Mouse (Mus musculus) hindbrain, embryonic 11.5 days (tissue): Measurements from ENCODE around the gene Sgpp1. TPM values are rescaled to one million over a fixed set of nuclear protein-coding genes. Genes with fewer than 3 reads are reported as not detected.
A peak's percentile ranks its signal among the peaks of the same experiment; 100 is the strongest.

Experiments
- ATAC-seq: fragments of 200-750 bp; cut with Nextera tagmentation; 2 replicates; pipeline ENCODE4 v1.8.0; 2017; ENCODE audit warnings: mild to moderate bottlenecking, moderate TSS enrichment, moderate library complexity; ENCODE audit not compliant: low FRiP score
- DNase-seq: peaks from one replicate; pipeline ENCODE4 v3.0.0-alpha.2; 2015; ENCODE audit warnings: low spot score
- H3K27ac ChIP-seq: fragments of 300-500 bp; sonication (generic); 2 replicates; pipeline ENCODE4 v1.5.1; 2014; ENCODE audit warnings: mild to moderate bottlenecking, low read depth, low read length
- H3K27me3 ChIP-seq: fragments of 300-500 bp; sonication (generic); 2 replicates; pipeline ENCODE4 v1.6.1; 2014; ENCODE audit warnings: mild to moderate bottlenecking, low read length, moderate library complexity, mixed read lengths; ENCODE audit not compliant: control insufficient read depth, insufficient read depth
- H3K36me3 ChIP-seq: fragments of 300-500 bp; sonication (generic); 2 replicates; pipeline ENCODE4 v1.6.1; 2014; ENCODE audit warnings: mild to moderate bottlenecking, low read length, moderate library complexity, mixed read lengths; ENCODE audit not compliant: control insufficient read depth, insufficient read depth
- H3K4me1 ChIP-seq: fragments of 300-500 bp; sonication (generic); replicated peaks from 2 replicates; pipeline ENCODE4 v1.6.1; 2014; ENCODE audit warnings: low read length, mixed read lengths; ENCODE audit not compliant: control insufficient read depth, insufficient read depth
- H3K4me2 ChIP-seq: fragments of 300-500 bp; sonication (generic); replicated peaks from 2 replicates; pipeline ENCODE4 v1.6.1; 2014; ENCODE audit warnings: mild to moderate bottlenecking, low read depth, low read length
- H3K4me3 ChIP-seq: fragments of 300-500 bp; sonication (generic); 2 replicates; pipeline ENCODE4 v1.5.1; 2014; ENCODE audit warnings: low read depth, low read length
- H3K9ac ChIP-seq: fragments of 300-500 bp; sonication (generic); 2 replicates; pipeline ENCODE4 v1.6.1; 2014; ENCODE audit warnings: low read depth, low read length
- H3K9me3 ChIP-seq: fragments of 300-500 bp; sonication (generic); 2 replicates; pipeline ENCODE4 v1.6.1; 2016; ENCODE audit warnings: low read length; ENCODE audit not compliant: control insufficient read depth
- WGBS: fragments of 180-500 bp; shearing (Covaris S2); extraction: QIAGEN DNeasy Blood & Tissue Kit; methylation state at CpG from one replicate; pipeline ENCODE4 v1.1.7; 2014; 5-methylcytosine and 5-hydroxymethylcytosine counted together
- polyA plus RNA-seq: library from polyadenylated mRNA; unstranded; fragments of >200 nt; fragmentation: Nextera tagmentation; extraction: Ambion mirVana; gene quantifications from 2 replicates; pipeline ENCODE4 v1.2.1, GENCODE M21; 2014

Gene Sgpp1
- 8.1 and 10.1 TPM in 2 replicates for polyA plus RNA-seq

DNA sequence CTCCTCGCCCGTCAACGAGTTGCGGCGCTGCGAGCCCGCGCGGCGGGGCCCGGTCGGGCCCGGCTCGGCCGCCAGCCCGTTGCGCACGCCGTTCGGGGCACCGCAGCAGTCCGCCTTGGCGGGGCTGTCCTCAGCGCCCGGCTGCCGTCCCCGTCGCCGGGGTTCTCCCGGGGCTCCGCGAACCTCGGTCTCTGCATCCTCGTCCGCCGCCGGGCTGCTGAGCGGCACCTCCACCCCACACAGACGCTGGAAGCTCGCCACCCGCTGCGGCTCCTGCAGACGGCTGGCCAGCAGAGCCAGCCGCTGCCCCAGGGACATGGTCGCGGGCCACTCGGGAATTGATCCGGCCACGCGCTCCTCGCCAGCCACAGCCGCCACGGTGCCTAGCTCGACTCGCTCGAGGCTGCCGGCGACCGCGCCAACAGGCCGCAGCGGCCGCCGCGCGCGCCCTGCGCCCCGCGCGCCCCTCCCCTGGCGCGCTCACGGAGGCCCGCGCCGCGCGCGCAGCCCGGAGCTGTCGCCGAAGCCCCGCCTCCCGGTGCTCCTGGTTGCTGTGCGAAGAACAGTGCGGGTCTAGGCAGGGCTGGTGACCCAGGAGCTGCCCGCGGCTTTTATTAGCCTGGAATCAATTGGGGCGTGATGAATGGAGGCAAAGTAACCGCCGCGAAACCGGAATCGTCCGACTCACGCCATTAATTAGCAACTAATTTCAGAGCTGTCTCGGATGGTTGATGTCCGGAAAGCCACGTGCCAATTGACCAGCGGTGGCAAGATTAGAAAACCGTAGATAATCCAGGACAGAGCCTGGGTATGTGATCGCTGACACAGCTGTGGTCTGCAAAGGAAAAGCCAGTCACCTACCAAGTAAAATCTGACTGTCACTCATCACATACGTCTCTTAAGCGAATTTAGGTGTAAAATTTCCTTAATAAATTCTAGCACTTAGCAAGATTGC, at the start of gene Sgpp1:
Gene Sgpp1 (minus strand): TSS at position 484 of the 955 bp plus-strand sequence.
- peak within 1 kb of the TSS; percentile 93 for H3K4me2 ChIP-seq
- H3K4me1 ChIP-seq, result no peaks in the 10 kb centered on the region; the same call in 1 of the 2 replicates
- H3K36me3 ChIP-seq, result no peaks in the 10 kb centered on the region
- DNase-seq, result peak; percentile 90
- no peaks in the 10 kb centered on the region for H3K9me3 ChIP-seq
- ATAC-seq, result peak; percentile 95
- H3K9ac ChIP-seq, result peak within 1 kb of the TSS; percentile 87
- WGBS, result 1% methylated on average over 84 of the region's 105 CpGs
- H3K27ac ChIP-seq, result peak within 1 kb of the TSS; percentile 30; the same call in 1 of the 2 replicates
- H3K27me3 ChIP-seq, result peaks cover 2% of the 10 kb centered on the region; the same call in 1 of the 2 replicates
- H3K4me3 ChIP-seq, result peak within 1 kb of the TSS; percentile 78

DNA sequence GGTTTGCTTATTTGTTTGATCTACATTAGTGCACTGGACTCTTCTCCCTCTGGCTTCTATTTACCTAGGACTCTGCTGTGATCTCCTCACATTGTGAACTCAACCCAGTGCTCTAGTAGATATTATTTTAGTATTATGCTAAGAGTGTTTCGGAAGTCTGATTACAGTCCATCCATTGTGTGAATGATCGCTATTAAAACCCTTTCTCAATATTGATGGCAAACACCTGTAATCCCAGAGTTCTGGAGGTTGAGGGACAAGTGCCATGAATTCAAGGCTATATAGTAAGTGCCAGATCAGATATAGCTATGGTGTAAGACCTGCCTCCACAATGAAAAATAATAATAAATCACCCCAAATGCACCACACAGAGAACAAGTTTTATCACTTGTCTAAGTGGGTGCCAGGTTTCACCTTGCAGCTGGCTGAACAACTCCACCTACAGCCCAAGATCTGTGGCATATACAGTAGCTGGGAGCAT, 48.8 kb upstream of the Sgpp1 start:
- H3K9ac ChIP-seq, result no peak overlapping the region
- no peak overlapping the region for H3K4me3 ChIP-seq
- DNase-seq, result no peak
- H3K27me3 ChIP-seq, result no peaks in the 10 kb centered on the region
- no peaks in the 10 kb centered on the region for H3K36me3 ChIP-seq
- no peaks in the 10 kb centered on the region for H3K9me3 ChIP-seq
- H3K4me1 ChIP-seq, result no peaks in the 10 kb centered on the region
- no peak overlapping the region for H3K4me2 ChIP-seq
- WGBS, result 89% methylated on average over 2 of the region's 2 CpGs
- no peak for ATAC-seq
- H3K27ac ChIP-seq, result no peak overlapping the region

DNA sequence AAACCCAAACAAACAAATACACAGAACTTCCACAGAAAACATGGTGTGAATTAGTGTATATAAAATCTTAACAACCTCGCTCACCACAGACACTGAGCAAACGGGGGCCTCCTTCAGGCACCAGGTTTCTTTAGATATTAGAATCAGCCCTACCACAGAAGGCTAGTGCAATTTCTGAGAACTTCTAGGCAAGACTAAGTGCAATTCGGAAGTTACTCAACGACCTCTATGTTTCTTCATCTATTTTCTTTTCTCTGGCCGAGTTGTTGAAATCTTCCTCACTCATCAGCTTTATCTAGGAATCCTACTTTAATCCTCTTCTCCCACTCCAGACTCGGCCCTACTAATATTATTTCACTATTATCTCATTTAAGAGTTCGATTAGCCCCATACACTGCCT, 46.5 kb upstream of the Sgpp1 start:
- ATAC-seq (no peak), DNase-seq (no peak)
- Histone ChIP-seq H3K36me3 (no peaks in the 10 kb centered on the region), H3K27me3 (no peaks in the 10 kb centered on the region), H3K4me2 (no peak overlapping the region), H3K27ac (no peak overlapping the region), H3K4me1 (no peaks in the 10 kb centered on the region), H3K4me3 (no peak overlapping the region), H3K9me3 (no peaks in the 10 kb centered on the region), H3K9ac (no peak overlapping the region)
- 85% methylated on average over 7 of the region's 7 CpGs for WGBS

DNA sequence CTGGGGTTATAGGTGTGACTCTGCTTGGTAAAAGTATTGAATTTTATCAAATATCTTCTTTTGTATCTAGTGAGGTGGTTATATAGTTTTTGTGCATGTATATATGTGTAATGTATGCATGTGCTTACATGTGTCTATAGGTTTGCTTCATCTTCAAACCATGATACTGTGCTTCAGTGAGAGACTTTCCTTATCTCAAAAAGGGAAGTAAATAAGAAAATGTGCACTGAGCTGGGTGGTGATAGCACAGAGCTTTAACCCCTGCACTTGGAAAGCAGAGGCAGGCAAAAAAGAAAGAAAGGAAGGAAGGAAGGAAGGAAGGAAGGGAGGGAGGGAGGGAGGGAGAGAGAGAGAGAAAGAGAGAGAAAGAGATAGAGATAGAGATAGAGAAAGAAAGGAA, 45.9 kb upstream of the Sgpp1 start:
- no peak for ATAC-seq

DNA sequence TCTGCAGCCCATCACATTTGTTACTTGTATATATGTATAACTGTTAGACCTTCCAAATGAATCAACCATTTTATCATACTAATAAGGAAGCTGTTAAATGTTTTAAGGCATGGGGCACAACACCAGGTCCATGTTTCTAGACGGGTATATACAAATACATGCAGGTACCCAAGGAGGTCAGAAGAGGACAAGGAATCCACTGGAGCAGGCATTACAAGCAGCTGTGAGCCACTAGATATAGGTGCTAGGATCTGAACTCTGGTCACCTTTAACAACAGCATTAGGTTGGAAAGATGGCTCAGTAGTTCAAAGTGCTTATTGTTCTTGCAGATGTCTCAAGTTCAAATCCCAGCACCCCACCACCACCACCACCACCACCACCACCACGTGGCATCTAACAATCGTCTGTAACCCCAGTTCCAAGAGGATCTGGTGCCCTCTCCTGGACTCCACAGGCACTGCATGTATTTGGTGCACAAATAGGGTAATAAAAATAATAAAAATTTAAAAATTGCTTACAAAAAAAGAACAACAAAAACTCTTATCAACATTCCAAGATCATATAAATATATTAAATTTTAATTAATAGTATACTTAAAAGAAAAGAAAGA, 37.0 kb upstream of the Sgpp1 start:
- no peaks in the 10 kb centered on the region for H3K4me1 ChIP-seq
- no peaks in the 10 kb centered on the region for H3K9me3 ChIP-seq
- no peak overlapping the region for H3K4me3 ChIP-seq
- peak; percentile 67 for DNase-seq
- no peak for ATAC-seq
- H3K36me3 ChIP-seq, result no peaks in the 10 kb centered on the region
- H3K4me2 ChIP-seq, result no peak overlapping the region
- 34% methylated on average over 3 of the region's 3 CpGs for WGBS
- H3K27ac ChIP-seq, result no peak overlapping the region
- no peak overlapping the region for H3K9ac ChIP-seq
- no peaks in the 10 kb centered on the region for H3K27me3 ChIP-seq

More for the DNA sequence above, 45.9 kb upstream of the Sgpp1 start:
- Histone ChIP-seq H3K4me3 (no peak overlapping the region), H3K9me3 (no peaks in the 10 kb centered on the region), H3K36me3 (no peaks in the 10 kb centered on the region), H3K27ac (no peak overlapping the region), H3K9ac (no peak overlapping the region), H3K4me2 (no peak overlapping the region), H3K27me3 (no peaks in the 10 kb centered on the region), H3K4me1 (no peaks in the 10 kb centered on the region)
- DNase-seq, result no peak

DNA sequence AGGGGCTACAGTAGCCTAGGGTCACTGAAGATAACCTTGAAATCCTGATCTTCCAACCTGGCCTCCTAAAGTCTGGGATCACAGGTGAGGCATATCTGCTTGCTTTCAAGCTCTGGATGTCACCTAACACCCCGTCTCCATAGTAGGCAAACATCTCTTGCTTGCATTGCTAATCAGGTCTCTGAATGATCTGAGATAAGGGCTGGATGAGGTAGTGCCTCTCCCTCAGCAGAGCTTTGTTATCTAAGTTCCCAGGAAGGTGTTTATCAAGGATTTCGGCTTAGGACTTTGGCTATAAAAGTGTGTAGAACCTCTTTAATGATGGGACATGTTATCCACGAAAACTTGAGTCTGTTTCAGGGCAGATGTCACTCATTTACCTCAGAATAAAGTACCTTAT, 35.9 kb upstream of the Sgpp1 start:
- WGBS, result 57% methylated on average over 3 of the region's 3 CpGs
- no peak overlapping the region for H3K27ac ChIP-seq
- DNase-seq, result no peak
- no peak overlapping the region for H3K9ac ChIP-seq
- H3K27me3 ChIP-seq, result no peaks in the 10 kb centered on the region
- no peaks in the 10 kb centered on the region for H3K4me1 ChIP-seq
- no peaks in the 10 kb centered on the region for H3K36me3 ChIP-seq
- no peak overlapping the region for H3K4me2 ChIP-seq
- no peak overlapping the region for H3K4me3 ChIP-seq
- no peak for ATAC-seq
- H3K9me3 ChIP-seq, result no peaks in the 10 kb centered on the region

DNA sequence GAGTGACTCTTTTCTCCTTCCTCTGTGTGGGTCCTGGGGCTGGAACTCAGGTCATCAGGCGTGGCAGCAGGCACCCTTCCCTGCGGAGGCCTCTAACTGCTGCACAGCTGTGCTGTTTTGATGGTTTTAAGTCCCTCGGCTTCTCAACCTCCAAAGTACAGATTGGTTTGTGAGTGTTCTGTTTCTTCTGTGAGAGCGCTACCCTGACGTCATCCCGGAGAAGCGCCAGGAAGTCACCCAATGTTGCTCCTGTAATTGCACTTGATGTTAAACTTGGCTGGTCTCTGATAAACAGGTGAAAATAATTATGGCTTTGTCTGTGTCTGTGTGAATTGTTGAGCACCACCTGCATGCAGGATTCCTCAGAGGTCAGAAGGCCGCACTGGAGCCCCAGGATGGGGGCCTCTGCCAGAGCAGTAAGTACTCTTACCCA, 31.4 kb upstream of the Sgpp1 start:
- Histone ChIP-seq H3K9ac (no peak overlapping the region), H3K36me3 (no peaks in the 10 kb centered on the region), H3K27me3 (no peaks in the 10 kb centered on the region), H3K4me1 (no peaks in the 10 kb centered on the region), H3K4me3 (no peak overlapping the region), H3K9me3 (no peaks in the 10 kb centered on the region), H3K4me2 (no peak overlapping the region), H3K27ac (no peak overlapping the region)
- ATAC-seq (no peak), DNase-seq (no peak)
- 74% methylated on average over 8 of the region's 8 CpGs for WGBS

DNA sequence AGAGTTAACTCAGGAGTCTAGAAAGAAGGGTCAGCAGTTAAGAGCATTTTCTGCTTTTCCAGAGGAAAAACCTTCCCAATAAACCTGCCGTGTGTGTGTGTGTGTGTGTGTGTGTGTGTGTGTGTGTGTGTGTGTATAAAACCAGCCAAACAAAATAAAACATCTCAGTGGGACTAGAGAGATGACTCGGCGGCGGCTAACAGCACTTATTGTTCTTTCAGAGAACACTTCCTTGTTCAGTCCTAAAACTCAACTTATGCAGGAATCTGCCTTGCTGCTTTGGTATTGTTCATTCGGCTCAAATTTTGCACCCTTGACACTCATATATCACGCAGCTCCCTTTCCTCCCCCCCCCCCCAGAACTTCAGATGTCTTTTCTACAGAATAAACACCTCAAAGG, 30.9 kb upstream of the Sgpp1 start:
- H3K9me3 ChIP-seq, result no peaks in the 10 kb centered on the region
- no peak for ATAC-seq
- no peaks in the 10 kb centered on the region for H3K4me1 ChIP-seq
- DNase-seq, result no peak
- H3K4me3 ChIP-seq, result no peak overlapping the region
- H3K4me2 ChIP-seq, result no peak overlapping the region
- H3K9ac ChIP-seq, result no peak overlapping the region
- H3K27me3 ChIP-seq, result no peaks in the 10 kb centered on the region
- H3K36me3 ChIP-seq, result no peaks in the 10 kb centered on the region
- WGBS, result 66% methylated on average over 6 of the region's 6 CpGs
- no peak overlapping the region for H3K27ac ChIP-seq
